ENCODE assay signal across 16 mouse cellular contexts in the genomic region with DNA sequence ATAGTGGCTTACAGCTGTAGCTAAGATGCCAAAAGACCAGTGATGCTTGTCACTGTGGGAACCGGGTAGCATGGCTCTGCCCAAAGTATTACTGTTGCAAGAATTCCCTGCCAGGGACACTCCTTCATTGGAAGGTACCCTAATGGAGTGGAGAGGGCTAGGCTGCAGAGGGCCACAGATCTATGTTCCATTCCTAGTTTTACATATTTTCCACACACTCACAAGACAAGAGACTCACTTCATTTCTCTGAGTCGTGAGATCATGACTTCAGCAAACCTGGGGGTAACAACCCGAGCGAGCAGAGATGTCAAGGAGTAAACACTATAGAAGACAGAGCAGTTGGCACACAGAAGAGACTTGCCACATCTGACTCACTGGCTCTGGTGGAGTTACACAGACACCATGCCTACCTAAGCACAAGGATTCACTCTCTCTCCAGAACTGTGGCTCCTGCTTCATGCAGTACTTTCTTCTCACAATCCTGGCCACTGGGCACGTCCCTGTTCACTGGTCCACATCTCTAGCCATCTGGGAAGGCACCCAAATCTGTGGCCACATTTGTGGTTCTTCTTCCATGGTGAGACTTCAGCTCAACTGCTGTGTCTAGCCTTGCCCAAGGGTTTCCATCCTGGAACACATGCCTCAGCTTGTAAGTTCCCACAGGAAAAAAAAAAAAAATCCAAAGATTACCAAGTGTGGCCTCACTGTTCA. TPM values are rescaled to one million over a fixed set of nuclear protein-coding genes. Genes with fewer than 3 reads are reported as not detected.
A peak's percentile ranks its signal among the peaks of the same experiment; 100 is the strongest.
DNase-seq lines count a peak whose midpoint lies in the region; ATAC-seq and TF ChIP-seq lines count a peak whose summit lies in the region.
"Had no signal": no experiment of that assay in that cellular context is flagged by ENCODE, and none has a peak within 500 bp of the region (broad histone marks: within the 10 kb centered on the region; RNA-seq: fewer than 3 reads in every experiment).

No protein-coding gene starts in this region.

- H3K27me3 ChIP-seq in heart, embryonic 10.5 days (ENCODE audit: insufficient read depth, poor library complexity, severe bottlenecking), result no peaks in the 10 kb centered on the region
- H3K27me3 ChIP-seq in midbrain, embryonic 15.5 days (replicated peaks), result no peaks in the 10 kb centered on the region
- no peaks in the 10 kb centered on the region for H3K27me3 ChIP-seq in midbrain, embryonic 10.5 days (ENCODE audit: low read depth, poor library complexity, severe bottlenecking)
- H3K27me3 ChIP-seq in intestine, embryonic 16.5 days (replicated peaks; ENCODE audit: control insufficient read depth, insufficient read depth, low read length), result no peaks in the 10 kb centered on the region
- H3K27me3 ChIP-seq in forebrain, postnatal 0 days (ENCODE audit: insufficient read depth, low read length), result no peaks in the 10 kb centered on the region
- H3K27me3 ChIP-seq: hindbrain, embryonic 12.5 days; neural tube, embryonic 13.5 days had no signal

- H3K4me3 ChIP-seq in heart, embryonic 10.5 days, result no peak overlapping the region
- H3K4me3 ChIP-seq in midbrain, embryonic 15.5 days, result no peak overlapping the region
- no peak overlapping the region for H3K4me3 ChIP-seq in midbrain, embryonic 10.5 days
- no peak overlapping the region for H3K4me3 ChIP-seq in intestine, embryonic 16.5 days (ENCODE audit: low read length)
- H3K4me3 ChIP-seq in forebrain, postnatal 0 days (ENCODE audit: low read depth, low read length), result no peak overlapping the region
- H3K4me3 ChIP-seq: erythroblast, embryonic 14.5 days; hindbrain, embryonic 12.5 days; neural tube, embryonic 13.5 days had no signal

- no peaks in the 10 kb centered on the region for H3K9me3 ChIP-seq in heart, embryonic 10.5 days
- no peaks in the 10 kb centered on the region for H3K9me3 ChIP-seq in midbrain, embryonic 15.5 days
- no peaks in the 10 kb centered on the region for H3K9me3 ChIP-seq in midbrain, embryonic 10.5 days (replicated peaks)
- H3K9me3 ChIP-seq in intestine, embryonic 16.5 days (ENCODE audit: control insufficient read depth, low read length), result no peaks in the 10 kb centered on the region
- H3K9me3 ChIP-seq in forebrain, postnatal 0 days (ENCODE audit: low read length), result no peaks in the 10 kb centered on the region
- H3K9me3 ChIP-seq: hindbrain, embryonic 12.5 days; neural tube, embryonic 13.5 days had no signal

- no peak for TF ChIP-seq CTCF in forebrain, postnatal 0 days (IDR thresholded peaks at IDR 0.05; ENCODE audit: low read depth)

- no peak overlapping the region for H3K4me2 ChIP-seq in midbrain, embryonic 15.5 days
- H3K4me2 ChIP-seq in intestine, embryonic 16.5 days (ENCODE audit: low read depth, low read length), result no peak overlapping the region
- H3K4me2 ChIP-seq in forebrain, postnatal 0 days (ENCODE audit: low read depth), result no peak overlapping the region
- H3K4me2 ChIP-seq: hindbrain, embryonic 12.5 days; lung, embryonic 14.5 days; neural tube, embryonic 13.5 days had no signal

- peaks cover 76% of the 10 kb centered on the region for H3K4me1 ChIP-seq in heart, embryonic 10.5 days
- peaks cover 18% of the 10 kb centered on the region for H3K4me1 ChIP-seq in midbrain, embryonic 15.5 days
- H3K4me1 ChIP-seq in midbrain, embryonic 10.5 days, result peaks cover 6% of the 10 kb centered on the region; the same call in 1 of the 2 replicates
- peaks cover 20% of the 10 kb centered on the region for H3K4me1 ChIP-seq in intestine, embryonic 16.5 days (ENCODE audit: control insufficient read depth, insufficient read depth, low read length)
- peaks cover 2% of the 10 kb centered on the region; the same call in 1 of the 2 replicates for H3K4me1 ChIP-seq in forebrain, postnatal 0 days (ENCODE audit: insufficient read depth)

- H3K9ac ChIP-seq in midbrain, embryonic 15.5 days, result no peak overlapping the region
- H3K9ac ChIP-seq in intestine, embryonic 16.5 days (ENCODE audit: low read depth, low read length), result no peak overlapping the region
- no peak overlapping the region for H3K9ac ChIP-seq in forebrain, postnatal 0 days
- H3K9ac ChIP-seq: hindbrain, embryonic 12.5 days; lung, embryonic 14.5 days; neural tube, embryonic 13.5 days had no signal

- H3K36me3 ChIP-seq in heart, embryonic 10.5 days, result no peaks in the 10 kb centered on the region
- H3K36me3 ChIP-seq in midbrain, embryonic 15.5 days (replicated peaks), result no peaks in the 10 kb centered on the region
- H3K36me3 ChIP-seq in midbrain, embryonic 10.5 days, result peaks cover 5% of the 10 kb centered on the region; the same call in 1 of the 2 replicates
- no peaks in the 10 kb centered on the region for H3K36me3 ChIP-seq in intestine, embryonic 16.5 days (ENCODE audit: control insufficient read depth, insufficient read depth, low read length)
- H3K36me3 ChIP-seq in forebrain, postnatal 0 days (ENCODE audit: insufficient read depth), result no peaks in the 10 kb centered on the region
- H3K36me3 ChIP-seq: hindbrain, embryonic 12.5 days; neural tube, embryonic 13.5 days had no signal

- ATAC-seq in midbrain, embryonic 15.5 days (replicated peaks), result no peak
- no peak for ATAC-seq in intestine, embryonic 16.5 days
- no peak for ATAC-seq in forebrain, postnatal 0 days
- ATAC-seq: forebrain, embryonic 16.5 days had no signal

- WGBS in heart, embryonic 10.5 days, result 84% methylated on average over 5 of the region's 5 CpGs
- 87% methylated on average over 5 of the region's 5 CpGs for WGBS in midbrain, embryonic 15.5 days
- 93% methylated on average over 5 of the region's 5 CpGs for WGBS in midbrain, embryonic 10.5 days
- WGBS in intestine, embryonic 16.5 days, result 80% methylated on average over 5 of the region's 5 CpGs
- WGBS in forebrain, postnatal 0 days, result 88% methylated on average over 5 of the region's 5 CpGs

- no peak for DNase-seq in heart, embryonic 10.5 days (ENCODE audit: low spot score)
- DNase-seq in heart, adult 9 months (ENCODE audit: low spot score in 2 of 2), result no peak
- DNase-seq in midbrain, embryonic 10.5 days (ENCODE audit: low spot score), result no peak
- DNase-seq in kidney, adult 11 months, result no peak
- no peak for DNase-seq in forebrain, postnatal 0 days
- DNase-seq in frontal cortex, postnatal 36 days (ENCODE audit: low spot score in 2 of 2), result no peak
- DNase-seq: gastrocnemius, postnatal 14 days; kidney, adult 9 months; lung, embryonic 14.5 days; thymus, postnatal 14 days had no signal

- peak overlapping the region; percentile 76; the same call in 1 of the 2 replicates for H3K27ac ChIP-seq in heart, embryonic 10.5 days
- 0 out of 2 replicates have a peak overlapping the region, but pooled peaks have one; percentile 23 for H3K27ac ChIP-seq in midbrain, embryonic 15.5 days
- H3K27ac ChIP-seq in midbrain, embryonic 10.5 days (replicated peaks), result no peak overlapping the region
- peak overlapping the region; percentile 79 for H3K27ac ChIP-seq in intestine, embryonic 16.5 days (ENCODE audit: low read length)
- no peak overlapping the region for H3K27ac ChIP-seq in forebrain, postnatal 0 days (ENCODE audit: low read depth, low read length)
- H3K27ac ChIP-seq: hindbrain, embryonic 12.5 days; neural tube, embryonic 13.5 days had no signal

RNA-seq across cellular contexts. Expression of gene Pxylp1, which starts 31.9 kb away (rescaled TPM):
- 22.8 and 42.4 TPM in 2 replicates for polyA plus RNA-seq in heart, embryonic 10.5 days (2016; fragmentation: Nextera tagmentation; extraction: Ambion mirVana)
- polyA plus RNA-seq in midbrain, embryonic 15.5 days (2015; fragmentation: Nextera tagmentation; extraction: Ambion mirVana), result 42.4 and 48.6 TPM in 2 replicates
- polyA plus RNA-seq in midbrain, embryonic 10.5 days (2016; fragmentation: Nextera tagmentation; extraction: Ambion mirVana), result 49.1 and 56.6 TPM in 2 replicates
- 35.2 and 38.1 TPM in 2 replicates for polyA plus RNA-seq in intestine, embryonic 16.5 days (2015; fragmentation: Nextera tagmentation; extraction: Ambion mirVana)
- 25.2 and 35.1 TPM in 2 replicates for total RNA-seq in forebrain, postnatal 0 days (2014; rRNA removed)
- polyA plus RNA-seq in forebrain, postnatal 0 days (2015; fragmentation: Nextera tagmentation; extraction: Ambion mirVana), result 14.9 and 22.6 TPM in 2 replicates

Comparison
In these comparisons a context has a peak if more than half of its experiments do, and no peak if none do; other contexts are left out.
1. H3K27ac ChIP-seq: peak in heart, embryonic 10.5 days (single experiment), midbrain, embryonic 15.5 days (single experiment) and intestine, embryonic 16.5 days (single experiment); none in midbrain, embryonic 10.5 days (single experiment) and forebrain, postnatal 0 days (single experiment).